Mouse (Mus musculus): ENCODE data around the gene Cd52.
"Not testable (repeated sequence)": the region's sequence is repeated elsewhere in the genome, so short reads cannot be mapped to it uniquely, and the experiment has no call there.

Gene Cd52

DNA sequence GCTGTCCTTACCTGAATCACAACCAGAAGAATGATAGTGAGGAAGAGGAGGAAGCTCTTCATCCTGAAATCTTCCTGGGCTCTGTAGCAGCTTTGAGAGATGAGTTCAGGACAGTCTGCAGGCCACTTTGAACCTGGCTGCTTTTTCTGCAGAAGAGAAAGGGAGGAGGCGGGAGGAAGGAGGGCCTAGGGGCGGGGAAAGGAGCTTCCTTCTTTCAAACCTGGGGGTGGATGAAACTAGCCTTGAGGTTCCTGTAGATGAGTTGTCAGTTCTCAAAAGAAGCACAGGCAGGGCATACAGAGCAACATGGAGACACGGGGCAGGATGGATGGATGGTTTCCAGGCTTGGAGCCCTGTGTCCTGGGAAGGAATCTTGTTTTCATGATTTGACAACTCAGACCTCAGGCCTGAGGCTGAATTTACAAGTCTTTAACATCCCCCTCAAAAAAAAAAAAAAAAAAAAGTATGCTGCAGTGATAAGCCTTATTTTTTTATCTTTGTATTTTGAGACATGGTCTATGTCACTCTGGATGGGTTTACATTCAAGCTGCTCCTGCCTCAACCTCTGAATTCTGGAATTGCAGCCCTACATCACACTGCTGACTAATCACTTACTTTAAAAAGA is at the start of gene Cd52:
Gene Cd52, minus strand, starts transcription at position 160 of the 625 bp plus-strand sequence.
- DNase-seq: peak; percentile 84 to 89

DNA sequence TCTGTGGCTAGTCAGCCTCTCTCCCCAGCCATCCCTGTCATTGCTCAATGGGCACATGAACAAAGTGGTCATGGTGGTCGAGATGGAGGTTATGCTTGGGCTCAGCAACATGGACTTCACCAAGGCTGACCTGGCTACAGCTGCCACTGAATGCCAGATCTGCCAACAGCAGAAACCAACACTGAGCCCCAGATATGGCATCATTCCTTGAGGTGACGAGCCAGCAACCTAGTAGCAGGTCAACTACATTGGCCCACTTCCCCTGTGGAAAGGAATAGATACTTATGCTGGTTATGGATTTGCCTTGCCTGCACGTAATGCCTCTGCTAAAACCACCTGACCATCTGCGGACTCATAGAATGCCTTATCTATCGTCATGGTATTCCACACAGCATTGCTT is 49.4 kb upstream of the Cd52 start:
- not testable (repeated sequence) for DNase-seq

DNA sequence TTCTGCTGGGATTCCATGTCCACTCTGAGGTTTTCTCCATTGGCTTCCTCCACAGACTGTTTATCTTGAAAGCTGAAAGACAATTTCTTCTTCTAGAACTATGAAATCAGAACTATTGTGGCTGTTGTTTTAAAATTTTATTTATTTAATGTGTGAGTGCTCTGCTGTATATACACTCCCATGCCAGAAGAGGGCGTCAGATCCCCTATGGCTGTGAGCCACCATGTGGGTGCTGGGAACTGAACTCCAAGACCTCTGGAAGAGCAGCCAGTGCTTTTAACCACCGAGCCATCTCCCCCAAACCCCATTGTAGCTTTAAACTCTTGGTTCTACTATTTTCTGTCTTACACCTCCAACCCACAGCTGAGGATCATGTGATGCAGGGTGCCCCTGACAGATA is 44.0 kb upstream of the Cd52 start:
- DNase-seq: no peak

DNA sequence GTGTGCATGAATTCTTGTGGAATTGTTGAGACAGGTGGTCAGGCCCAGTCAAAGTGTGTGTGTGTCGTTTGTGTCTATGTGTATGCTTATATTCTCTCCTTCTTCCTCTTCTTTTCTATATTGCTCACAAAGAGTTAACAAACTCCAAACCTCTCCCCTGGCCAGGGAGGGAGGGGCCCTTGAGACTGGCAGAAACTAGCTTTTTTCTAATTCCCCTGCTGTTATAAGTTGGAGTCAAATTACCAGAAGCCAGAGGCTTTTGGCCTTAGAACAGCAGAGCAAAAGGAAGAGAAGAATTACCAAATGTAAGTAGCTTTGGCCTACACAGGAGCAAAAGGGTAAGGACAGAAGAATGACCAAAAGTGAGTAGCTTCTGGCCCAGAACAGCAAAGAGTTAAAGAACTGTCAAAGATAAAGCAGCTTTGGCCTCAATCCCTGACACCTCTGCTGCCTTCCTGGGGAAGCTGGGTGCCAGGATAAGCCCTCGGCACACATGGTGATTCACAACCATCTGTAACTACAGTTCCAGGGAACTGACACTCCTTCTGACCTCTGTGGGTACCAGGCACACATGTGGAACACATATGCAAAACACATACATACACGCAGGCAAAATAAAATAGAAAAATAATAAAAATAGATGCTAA is 41.5 kb upstream of the Cd52 start:
- no peak for DNase-seq

DNA sequence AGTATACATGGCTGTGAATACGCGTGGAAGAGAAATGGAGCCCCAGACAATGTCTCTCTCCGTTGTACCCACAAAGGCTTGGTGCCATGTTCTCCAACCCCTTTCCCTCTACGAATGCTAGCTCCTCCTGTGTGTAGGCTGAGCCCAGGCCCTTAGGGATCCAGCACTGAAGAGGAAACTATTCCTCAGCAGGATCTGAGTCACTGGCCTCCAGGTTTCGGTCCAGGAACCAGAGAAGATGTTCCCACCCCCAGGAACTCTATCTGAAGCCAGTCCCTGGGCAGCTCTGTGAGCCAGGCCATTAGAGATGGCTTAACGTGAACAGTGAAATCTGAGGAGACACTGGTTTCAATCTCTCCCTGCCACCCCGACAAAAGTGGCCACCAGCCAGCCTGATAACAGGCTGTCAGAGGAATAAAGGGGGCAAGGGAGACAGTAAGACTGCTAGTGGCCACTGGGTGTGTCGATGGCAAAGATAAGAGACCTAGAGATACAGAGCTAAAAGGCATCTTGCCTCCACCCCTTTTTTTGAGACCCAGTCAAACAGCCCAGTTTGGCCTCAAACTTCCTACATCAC is 37.7 kb upstream of the Cd52 start:
- DNase-seq: no peak

DNA sequence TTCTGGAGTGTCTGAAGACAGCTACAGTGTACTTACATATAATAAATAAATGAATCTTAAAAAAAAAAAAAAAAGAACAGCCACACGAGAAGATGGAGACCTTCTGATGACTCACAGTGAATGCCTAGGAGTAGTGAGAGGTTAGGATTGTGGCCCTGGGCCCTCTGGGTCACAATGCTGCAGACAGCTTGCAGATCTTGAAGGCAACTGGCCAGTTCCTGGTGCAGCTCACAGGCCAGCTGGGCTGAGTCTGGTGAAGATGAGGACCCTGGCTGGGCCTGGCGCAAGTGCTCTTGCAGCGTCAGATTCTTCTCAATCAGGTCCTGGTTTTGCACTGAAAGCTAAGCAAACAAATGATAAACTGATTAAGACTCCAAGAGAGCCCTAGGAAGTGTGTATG is 37.2 kb upstream of the Cd52 start:
- DNase-seq: no peak

DNA sequence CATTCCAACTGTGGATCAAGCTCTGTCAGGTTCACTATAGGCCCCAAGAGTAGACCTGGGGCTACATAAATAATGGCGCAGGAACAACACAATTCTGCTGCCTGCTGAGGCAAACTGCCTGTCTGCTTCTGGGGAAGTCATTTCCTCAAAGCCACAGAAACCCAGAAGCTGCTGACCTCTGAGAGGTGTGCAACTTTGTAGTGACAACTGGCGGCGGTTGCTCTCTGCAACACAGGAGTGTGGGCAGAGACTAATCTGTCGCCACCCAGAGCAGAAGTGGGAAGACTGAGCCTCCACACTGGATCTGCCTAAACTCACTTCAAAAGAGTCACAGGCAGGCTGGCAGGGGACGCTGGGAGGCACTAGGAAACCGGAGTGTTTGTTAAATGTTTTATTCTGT is 34.6 kb upstream of the Cd52 start:
- peak in 1 of 2 experiments; percentile 50 for DNase-seq

DNA sequence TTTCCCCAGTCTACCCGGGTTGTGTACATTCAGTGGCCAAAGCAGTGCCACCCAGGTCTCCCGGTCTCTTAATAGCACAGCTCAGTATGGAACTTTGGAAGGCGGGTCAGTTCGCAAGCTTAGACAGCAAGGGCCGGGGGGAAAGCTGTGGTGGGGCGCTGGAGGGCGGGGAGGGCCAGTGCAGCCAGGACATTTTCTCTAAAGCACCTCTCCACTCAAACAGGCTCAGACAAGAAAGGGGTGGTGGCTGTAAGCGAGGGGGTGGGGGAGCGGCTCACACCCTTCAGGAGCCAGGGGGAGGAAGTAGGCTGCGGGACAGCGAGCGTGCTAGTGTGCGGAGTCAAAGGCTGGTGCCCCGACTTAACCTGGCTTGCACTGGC is 34.1 kb upstream of the Cd52 start:
- DNase-seq: peak; percentile 59 to 71

DNA sequence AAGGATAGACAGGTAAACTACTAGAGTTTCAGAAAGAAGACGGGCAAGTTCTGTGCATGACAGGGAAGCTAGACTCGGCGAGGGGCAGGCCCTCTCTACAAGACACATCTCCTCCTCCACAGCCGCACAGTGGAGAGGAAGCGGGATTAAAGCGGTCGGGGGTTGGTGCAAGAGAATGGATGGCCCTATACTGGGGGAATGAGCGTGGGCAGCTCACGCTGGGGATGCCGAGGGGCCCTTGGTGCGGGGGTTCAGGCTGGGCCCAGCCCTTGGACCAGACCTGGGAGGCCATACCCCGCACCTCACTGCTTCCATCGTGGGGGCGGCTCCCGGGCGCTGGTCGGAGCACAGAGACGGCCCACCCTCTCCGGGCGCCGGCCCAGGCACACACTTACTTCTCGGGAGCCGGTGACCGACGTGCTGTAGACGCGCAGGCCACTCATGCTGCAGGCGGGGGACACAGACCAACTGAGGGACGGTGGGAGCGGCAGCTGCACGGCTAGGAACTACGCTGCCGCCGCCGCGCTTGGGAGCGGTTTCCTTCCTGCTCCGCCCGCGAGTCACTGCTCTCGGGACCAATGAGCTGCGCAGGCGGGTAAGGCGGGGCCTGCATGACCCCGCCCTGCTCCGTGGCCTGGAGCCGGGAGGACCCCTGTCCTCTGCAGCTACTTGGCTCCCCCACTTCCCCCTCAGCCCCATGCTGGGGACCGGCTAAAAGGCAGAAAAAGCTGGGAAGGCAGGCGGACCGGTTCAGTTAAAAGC is 33.5 kb upstream of the Cd52 start, which contains the start of gene Sh3bgrl3:
Gene Sh3bgrl3, minus strand, starts transcription at position 569 of the 762 bp plus-strand sequence.
- peak; percentile 91 to 95 for DNase-seq

DNA sequence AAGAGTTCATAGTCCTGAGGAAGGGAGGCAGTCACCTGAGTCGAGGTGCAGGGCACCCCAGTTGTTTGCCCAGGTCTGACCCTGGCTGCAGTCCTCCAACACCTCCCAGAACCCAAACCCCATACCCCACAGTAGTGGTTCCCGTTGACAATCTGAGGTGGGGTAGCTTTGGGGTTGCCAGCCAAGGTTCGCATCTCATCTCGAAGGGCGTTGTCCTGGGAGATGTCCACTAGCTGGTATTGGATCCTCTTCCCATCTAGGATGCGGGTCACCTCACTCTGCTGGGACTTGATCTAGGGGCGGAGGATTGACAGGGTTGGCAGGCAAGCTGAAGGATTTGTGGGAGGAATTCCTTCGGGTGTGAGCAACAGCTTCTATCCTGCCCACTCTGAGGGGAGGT is 32.9 kb upstream of the Cd52 start:
- DNase-seq: peak in 1 of 2 experiments; percentile 31

DNA sequence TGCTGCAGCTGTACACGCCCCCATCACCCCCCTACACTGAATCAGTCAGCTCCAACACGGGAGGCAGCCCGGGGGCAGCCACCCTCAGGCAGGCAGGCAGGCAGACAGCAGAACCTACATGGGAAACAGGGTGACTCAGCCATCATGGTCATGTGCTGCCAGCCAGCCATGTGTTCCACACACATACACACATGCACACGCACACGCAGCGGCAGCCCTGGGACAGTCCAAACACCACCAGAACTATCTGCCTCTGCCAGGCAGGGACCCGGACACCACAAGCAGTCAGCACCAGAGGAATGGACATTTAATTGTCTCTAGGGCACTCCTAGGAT is 32.2 kb upstream of the Cd52 start:
- DNase-seq: peak in 1 of 2 experiments; percentile 39

DNA sequence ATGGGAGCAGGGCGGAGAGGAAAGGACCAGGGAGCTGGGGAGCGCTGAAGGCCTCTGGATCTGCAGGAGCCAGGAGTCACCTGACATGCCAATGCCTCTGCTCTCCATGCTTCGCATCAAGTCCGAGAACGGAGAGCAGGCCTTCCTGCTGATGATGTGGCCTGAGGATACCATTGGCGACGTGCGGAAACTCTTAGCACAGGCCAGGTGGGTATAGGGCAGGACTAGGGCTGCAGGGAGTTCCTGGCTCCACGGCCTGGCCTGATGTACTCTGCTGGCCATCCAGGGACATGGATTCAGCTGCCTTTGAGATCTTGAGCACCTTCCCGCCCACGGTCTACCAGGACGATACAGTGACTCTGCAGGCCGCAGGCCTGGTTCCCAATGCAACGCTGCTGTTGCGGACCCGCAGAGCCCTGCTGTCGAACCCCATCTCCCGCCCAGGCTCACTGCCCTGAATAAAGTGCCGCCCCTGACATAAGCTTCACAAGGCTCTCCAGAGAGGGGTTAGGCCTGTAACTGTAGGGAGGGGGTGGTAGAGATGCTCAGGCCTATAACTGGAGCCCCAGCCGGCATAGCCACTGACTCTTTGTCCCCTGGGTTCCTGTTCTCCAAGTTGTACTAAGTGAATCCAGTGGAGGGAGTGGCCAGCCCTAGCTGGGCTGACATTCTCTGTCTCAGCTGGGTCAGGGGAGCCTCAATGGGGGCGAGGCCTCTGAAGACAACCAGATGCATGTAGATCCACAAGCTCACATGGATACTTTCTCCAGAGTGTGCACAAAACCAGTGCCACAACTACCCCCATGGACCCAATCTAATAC is 31.6 kb upstream of the Cd52 start:
- peak in 1 of 2 experiments; percentile 32 for DNase-seq

DNA sequence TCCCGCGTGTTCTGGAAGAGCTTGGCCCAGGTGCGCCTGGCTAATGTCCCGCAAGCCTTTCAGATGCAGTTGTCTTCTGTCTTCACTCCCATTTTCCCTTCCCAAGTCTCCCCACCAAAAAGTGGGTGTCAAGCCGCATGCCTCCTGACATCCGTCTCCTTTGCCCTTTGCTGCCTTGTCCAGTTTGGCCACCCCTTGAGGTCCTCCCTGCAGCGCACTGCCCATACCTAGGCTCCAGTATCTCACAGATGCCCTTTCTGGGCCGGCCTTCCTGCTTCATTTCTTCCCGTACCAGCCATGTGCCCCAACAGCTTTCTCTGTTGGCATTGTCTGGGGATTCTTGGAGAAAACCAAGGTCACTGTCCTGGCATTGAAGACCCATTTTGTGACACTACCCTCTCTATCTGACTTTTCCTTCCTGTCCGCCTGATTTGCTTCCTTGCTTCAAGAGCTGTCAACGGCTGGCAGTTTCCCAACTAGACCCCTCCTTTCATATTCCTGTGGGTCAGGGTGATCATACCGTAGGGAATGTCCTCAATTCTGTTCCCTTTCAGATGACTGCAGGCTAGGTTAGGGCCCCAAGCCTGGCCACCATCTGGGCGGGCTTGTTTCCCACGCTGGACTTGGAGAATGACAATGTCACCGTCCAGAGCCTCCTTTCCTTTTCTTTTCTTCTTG is 30.6 kb upstream of the Cd52 start:
- no peak for DNase-seq

DNA sequence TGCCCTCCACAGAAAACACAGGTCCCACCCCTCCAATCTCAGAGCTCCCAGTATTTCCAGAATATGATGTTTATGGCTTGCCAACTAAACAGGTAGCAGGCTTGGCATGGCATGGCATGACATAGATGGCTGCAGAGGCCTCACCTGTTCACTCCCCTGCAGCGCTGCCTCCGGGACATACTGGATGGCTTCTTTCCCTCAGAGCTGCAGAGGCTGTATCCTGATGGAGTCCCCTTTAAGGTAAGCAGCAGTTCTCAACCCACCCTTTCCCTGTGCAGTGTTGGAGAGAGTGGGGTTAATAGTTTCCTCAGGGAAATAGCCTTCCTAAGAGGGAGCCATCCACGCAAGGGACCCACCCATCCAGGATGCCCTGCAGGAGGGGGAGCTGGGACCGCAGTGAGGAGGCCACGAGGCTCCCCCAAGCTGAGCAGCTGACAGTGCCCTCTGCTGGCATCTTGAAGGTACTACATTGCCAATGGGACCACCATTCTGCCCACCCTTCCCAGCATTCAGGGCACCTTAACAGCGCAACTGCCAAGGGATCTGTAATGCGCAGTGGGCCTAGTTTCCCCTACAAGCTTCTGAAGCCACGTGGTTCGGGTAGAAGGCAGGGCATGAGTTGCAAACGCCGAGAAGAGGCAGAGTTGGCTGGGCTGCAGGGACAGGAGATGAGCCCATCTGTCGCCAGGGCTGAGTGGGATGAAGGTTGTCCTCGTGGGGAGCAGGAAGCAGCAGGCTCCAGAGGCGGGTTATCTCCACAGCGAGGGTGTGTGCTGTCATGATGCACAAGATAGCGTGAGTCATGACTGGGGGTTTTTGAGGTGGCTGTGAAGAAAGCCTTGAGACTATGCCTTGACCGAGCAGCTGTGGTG is 29.0 kb upstream of the Cd52 start:
- DNase-seq: peak; percentile 81 to 85

DNA sequence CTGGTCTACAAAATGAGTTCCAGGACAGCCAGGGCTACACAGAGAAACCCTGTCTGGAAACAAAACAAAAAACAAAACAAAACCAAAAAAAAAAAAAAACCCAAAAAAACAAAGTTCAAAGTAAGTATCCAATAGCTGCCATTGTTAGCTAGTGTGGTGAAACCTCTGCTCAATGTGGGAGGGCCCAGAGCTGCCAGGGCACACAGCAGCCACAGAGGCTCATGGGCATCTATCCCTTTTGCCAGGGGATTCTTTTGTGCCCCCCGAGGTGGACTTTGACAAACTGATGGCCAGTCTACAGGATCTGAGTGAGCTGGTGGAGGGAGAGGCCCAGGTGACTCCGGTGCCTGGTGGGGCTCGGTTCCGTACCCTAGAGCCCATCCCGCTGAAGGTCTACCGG is 28.3 kb upstream of the Cd52 start:
- no peak for DNase-seq

DNA sequence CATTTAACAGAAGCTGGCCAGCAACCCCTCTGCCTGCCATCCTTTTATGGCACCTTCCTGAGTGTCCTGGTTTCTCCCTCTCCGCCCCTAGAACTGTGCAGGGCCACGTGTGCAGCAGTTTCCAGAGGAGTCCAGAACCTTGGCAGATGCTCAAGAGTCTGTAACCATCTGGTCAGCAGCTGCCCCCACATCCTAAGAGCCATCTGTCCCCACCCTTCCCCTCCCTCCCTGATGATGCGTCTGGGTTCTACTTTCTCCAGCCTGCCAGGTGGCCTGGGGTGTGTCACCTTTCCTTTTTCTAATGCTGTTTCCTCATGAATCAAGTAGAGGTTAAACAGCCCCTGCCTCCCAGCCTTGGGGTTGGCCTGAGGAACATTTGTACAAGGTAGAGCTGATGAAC is 27.4 kb upstream of the Cd52 start:
- DNase-seq: peak; percentile 40 to 50

DNA sequence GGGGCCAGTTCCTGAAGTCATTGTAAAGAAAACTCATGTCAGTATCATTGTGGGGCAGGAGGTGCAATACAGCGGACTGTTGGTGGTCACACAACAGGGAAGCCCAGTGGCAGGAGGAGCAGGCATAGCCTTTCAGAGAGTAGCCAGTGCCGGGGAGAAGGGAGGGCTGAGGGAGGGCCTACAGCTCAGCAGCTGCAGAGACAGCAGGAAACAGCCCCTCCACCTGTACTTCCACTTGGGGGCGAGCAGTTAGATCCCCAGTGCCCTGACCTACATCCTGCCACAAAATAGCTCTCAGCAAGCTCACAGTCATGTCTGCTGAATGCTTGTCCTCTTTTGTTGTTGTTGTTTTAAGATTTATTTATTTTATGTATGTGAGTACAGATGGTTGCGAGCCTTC is 26.7 kb upstream of the Cd52 start:
- DNase-seq: peak; percentile 83 to 91

DNA sequence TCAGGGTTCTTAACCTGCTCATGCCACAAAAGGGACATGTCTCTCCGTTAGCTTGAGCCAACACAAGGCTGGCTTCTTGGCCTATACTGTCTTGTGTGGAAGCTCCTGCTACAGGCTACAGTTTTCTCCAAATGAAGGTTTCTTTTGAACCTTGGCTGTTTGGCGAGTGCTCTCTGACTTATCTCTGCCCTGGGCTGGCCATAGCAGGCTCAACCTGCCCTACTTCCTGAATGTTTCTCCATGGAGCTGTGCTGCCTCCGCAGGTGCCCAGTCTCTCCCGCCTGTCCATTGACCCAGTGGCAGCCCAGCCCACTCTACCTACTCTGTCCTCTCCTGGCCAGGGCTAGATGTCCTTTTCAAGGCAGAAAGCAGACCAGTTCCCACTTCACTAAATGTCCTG is 26.0 kb upstream of the Cd52 start:
- DNase-seq: peak; percentile 34 to 49

DNA sequence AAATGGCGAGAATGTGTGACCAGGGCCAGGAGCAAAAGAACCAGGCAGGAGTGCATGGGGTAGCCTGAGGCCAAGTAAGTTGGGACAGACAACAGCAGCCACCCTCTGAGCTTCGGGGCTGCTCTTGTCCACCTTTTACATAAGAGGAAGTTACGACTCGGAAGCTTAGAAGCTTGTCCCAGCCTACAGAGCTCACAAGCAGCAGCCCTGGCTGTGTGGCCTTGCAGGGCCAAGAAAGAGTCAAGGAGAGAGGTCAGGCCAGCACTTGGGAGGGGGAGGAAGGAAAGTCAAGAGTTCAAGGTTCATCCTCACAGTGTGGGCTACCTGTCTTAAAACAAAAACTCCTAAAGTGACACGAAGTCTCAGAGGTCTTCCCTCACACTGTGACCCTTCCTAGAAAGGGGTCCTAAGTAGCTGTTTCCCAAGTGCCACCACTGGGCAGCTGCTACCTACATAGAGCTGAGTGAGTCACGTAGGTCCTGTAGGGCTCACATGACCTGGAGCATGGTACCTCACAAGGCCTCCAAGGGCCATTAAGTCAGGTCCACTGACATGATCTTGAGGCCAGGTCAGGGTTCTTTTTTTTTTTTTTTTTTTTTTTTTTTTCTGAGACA is 25.4 kb upstream of the Cd52 start:
- peak in 1 of 2 experiments; percentile 40 for DNase-seq

DNA sequence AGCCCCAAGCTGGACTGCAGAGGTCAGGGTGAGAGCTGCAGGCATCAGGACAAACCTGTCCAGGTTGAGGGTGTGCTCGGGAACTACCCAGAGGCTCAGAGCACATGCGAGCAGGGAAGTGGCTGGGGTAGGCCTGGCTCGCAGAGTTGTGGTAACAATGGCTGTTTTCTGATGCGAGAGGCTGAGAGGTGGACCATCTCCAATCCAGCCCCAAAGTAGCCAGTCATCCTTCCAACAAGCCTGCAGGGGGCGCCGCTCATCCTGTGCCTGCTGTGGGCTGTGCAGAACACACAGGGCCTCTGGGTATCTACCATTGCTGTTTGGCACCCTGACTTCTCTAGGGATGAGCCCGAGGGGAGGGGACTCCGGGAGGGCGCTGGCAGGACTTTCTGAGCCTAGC is 24.8 kb upstream of the Cd52 start:
- peak; percentile 63 to 70 for DNase-seq

DNA sequence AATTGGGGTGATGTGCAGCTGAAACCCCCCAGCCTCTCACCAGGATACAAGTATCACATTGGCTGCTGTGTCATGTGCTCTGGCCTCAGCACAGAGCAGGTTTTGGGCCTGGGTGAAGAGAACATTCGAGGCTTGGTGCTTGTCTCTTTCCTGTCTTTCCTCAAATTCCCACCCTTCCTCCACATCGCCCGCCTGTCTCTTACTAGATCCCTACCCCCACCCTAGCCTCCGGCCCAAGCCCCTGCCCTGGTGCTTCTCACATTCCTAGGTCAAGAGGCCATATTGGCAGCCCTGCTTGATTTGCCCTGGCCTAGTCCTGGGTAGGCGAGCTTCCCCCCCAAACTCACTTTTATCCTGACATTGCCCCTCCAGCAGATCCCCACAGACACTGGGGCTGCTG is 24.2 kb upstream of the Cd52 start:
- peak in 1 of 2 experiments; percentile 48 for DNase-seq
